Mouse (Mus musculus): ENCODE results near the gene Nrd1.

- TF ChIP-seq CTCF (IDR thresholded peaks at IDR 0.05; ENCODE audit: low read depth, low read length) (no peak), POLR2A (IDR thresholded peaks at IDR 0.05; ENCODE audit: insufficient read depth, low read length) (no peak)
These were observed 39.6 kb upstream of the Nrd1 start for GRCm38 (mm10) chr4:108960619-108961460.
